8 mouse cellular contexts compared by ENCODE assay signal in genomic region chr12:118300754-118301071, GRCm38 (mm10). TPM values are rescaled to one million over a fixed set of nuclear protein-coding genes. Genes with fewer than 3 reads are reported as not detected.
DNase-seq lines count a peak whose midpoint lies in the region; ATAC-seq lines count a peak whose summit lies in the region.

No protein-coding gene starts in this region.

- H3K9me3 ChIP-seq in kidney, embryonic 15.5 days (replicated peaks) = no peaks in the 10 kb centered on the region
- H3K9me3 ChIP-seq in hindbrain, embryonic 14.5 days (ENCODE audit: control insufficient read depth, low read length) = no peaks in the 10 kb centered on the region
- H3K9me3 ChIP-seq in midbrain, embryonic 13.5 days = no peaks in the 10 kb centered on the region

- H3K9ac ChIP-seq in kidney, embryonic 15.5 days = peak overlapping the region; percentile 53
- peak overlapping the region; percentile 63 for H3K9ac ChIP-seq in hindbrain, embryonic 14.5 days
- peak overlapping the region; percentile 68 for H3K9ac ChIP-seq in midbrain, embryonic 13.5 days (replicated peaks)

- no peak; the same call in 1 of the 2 replicates for ATAC-seq in kidney, embryonic 15.5 days (replicated peaks; ENCODE audit: low FRiP score)
- ATAC-seq in hindbrain, embryonic 14.5 days (ENCODE audit: low FRiP score) = no peak
- ATAC-seq in midbrain, embryonic 13.5 days = no peak
- ATAC-seq in cerebellum, adult (ENCODE audit: insufficient number of reproducible peaks, low FRiP score, low TSS enrichment) = no peak; the same call in 1 of the 2 replicates

- H3K27ac ChIP-seq in kidney, embryonic 15.5 days = peak overlapping the region; percentile 98
- peak overlapping the region; percentile 95 for H3K27ac ChIP-seq in hindbrain, embryonic 14.5 days
- peak overlapping the region; percentile 98 for H3K27ac ChIP-seq in midbrain, embryonic 13.5 days

- peak overlapping the region; percentile 88 for H3K4me2 ChIP-seq in kidney, embryonic 15.5 days
- peak overlapping the region; percentile 62 for H3K4me2 ChIP-seq in hindbrain, embryonic 14.5 days (replicated peaks)
- peak overlapping the region; percentile 54 for H3K4me2 ChIP-seq in midbrain, embryonic 13.5 days (replicated peaks)

- DNase-seq in kidney, postnatal 10 days = no peak
- DNase-seq in c-Kit-positive CD71-negative TER-119-negative erythroid progenitor cells, embryonic 14.5 days (ENCODE audit: low read depth) = peak; percentile 76
- DNase-seq in hindbrain, embryonic 14.5 days (ENCODE audit: low spot score) = no peak
- DNase-seq in adrenal gland, postnatal 25 days = no peak
- no peak for DNase-seq in ovary, postnatal 36 days (ENCODE audit: low spot score)

- peak overlapping the region; percentile 93 for H3K4me3 ChIP-seq in kidney, embryonic 15.5 days (replicated peaks)
- H3K4me3 ChIP-seq in hindbrain, embryonic 14.5 days (replicated peaks; ENCODE audit: low read length) = peak overlapping the region; percentile 52
- peak overlapping the region; percentile 86 for H3K4me3 ChIP-seq in midbrain, embryonic 13.5 days (replicated peaks)

- peaks cover 24% of the 10 kb centered on the region for H3K4me1 ChIP-seq in kidney, embryonic 15.5 days
- H3K4me1 ChIP-seq in hindbrain, embryonic 14.5 days (replicated peaks; ENCODE audit: control insufficient read depth, insufficient read depth, low read length) = peaks cover 43% of the 10 kb centered on the region
- H3K4me1 ChIP-seq in midbrain, embryonic 13.5 days (replicated peaks) = peaks cover 43% of the 10 kb centered on the region

- H3K36me3 ChIP-seq in kidney, embryonic 15.5 days = 0 out of 2 replicates have a peak, but pooled peaks cover 2% of the 10 kb centered on the region
- H3K36me3 ChIP-seq in hindbrain, embryonic 14.5 days (replicated peaks; ENCODE audit: control insufficient read depth, insufficient read depth) = peaks cover 10% of the 10 kb centered on the region
- H3K36me3 ChIP-seq in midbrain, embryonic 13.5 days = peaks cover 9% of the 10 kb centered on the region; the same call in 1 of the 2 replicates

- WGBS in kidney, embryonic 15.5 days = 2% methylated on average over 9 of the region's 13 CpGs
- WGBS in hindbrain, embryonic 14.5 days = under 1% methylated on average over 13 of the region's 13 CpGs
- 0% methylated on average over 11 of the region's 13 CpGs for WGBS in midbrain, embryonic 13.5 days

- no peaks in the 10 kb centered on the region for H3K27me3 ChIP-seq in kidney, embryonic 15.5 days
- H3K27me3 ChIP-seq in hindbrain, embryonic 14.5 days (ENCODE audit: control insufficient read depth, insufficient read depth, low read length) = no peaks in the 10 kb centered on the region
- no peaks in the 10 kb centered on the region for H3K27me3 ChIP-seq in midbrain, embryonic 13.5 days

RNA-seq across cellular contexts. Expression of gene Sp4, which starts 0.5 kb away (rescaled TPM):
- polyA plus RNA-seq in kidney, embryonic 15.5 days (2015; fragmentation: Nextera tagmentation; extraction: Ambion mirVana) = 7.8 and 9.3 TPM in 2 replicates
- polyA plus RNA-seq in hindbrain, embryonic 14.5 days (2014; fragmentation: Nextera tagmentation; extraction: Ambion mirVana) = 29.1 and 29.8 TPM in 2 replicates
- polyA plus RNA-seq in midbrain, embryonic 13.5 days (2015; fragmentation: Nextera tagmentation; extraction: Ambion mirVana) = 24.1 and 25.8 TPM in 2 replicates
- 8.8 and 9.7 TPM in 2 replicates for total RNA-seq in adrenal gland, postnatal 25 days (2021)
